Mouse (Mus musculus) CH12.LX (cell line): ENCODE results near the gene Arl9. TPM values are rescaled to one million over a fixed set of nuclear protein-coding genes. Genes with fewer than 3 reads are reported as not detected.

Experiments used
- DNase-seq: peaks from one replicate; pipeline ENCODE4 v3.0.0-alpha.2; 2013; ENCODE audit errors: extremely low read depth
- H3K27ac ChIP-seq: 2 replicates; pipeline ENCODE4 v1.5.1; 2012; ENCODE audit warnings: low read depth, mild to moderate bottlenecking, control low read depth, moderate library complexity; ENCODE audit not compliant: insufficient read depth
- H3K27me3 ChIP-seq: replicated peaks from 2 replicates; pipeline ENCODE3; 2012; ENCODE audit warnings: inconsistent platforms
- H3K36me3 ChIP-seq, 2 experiments: replicated peaks in 1 of 2; 2 replicates each; pipeline versions ENCODE3 to v1.6.1; 2012; ENCODE audit warnings: inconsistent platforms in 1 of 2, low read length in 1 of 2, mild to moderate bottlenecking in 1 of 2, mixed read lengths in 1 of 2, moderate library complexity in 1 of 2; ENCODE audit not compliant: control insufficient read depth in 1 of 2, insufficient read depth in 1 of 2
- H3K4me1 ChIP-seq, 2 experiments: 2 replicates each; pipeline ENCODE4 v1.6.1; 2012; ENCODE audit warnings: inconsistent platforms in 1 of 2, moderate library complexity in 1 of 2; ENCODE audit not compliant: insufficient read depth in 2 of 2, control insufficient read depth in 1 of 2
- H3K4me2 ChIP-seq: 2 replicates; pipeline ENCODE4 v1.6.1; 2012; ENCODE audit warnings: low read depth, mild to moderate bottlenecking, control low read depth; ENCODE audit not compliant: poor library complexity, insufficient read depth, severe bottlenecking
- H3K4me3 ChIP-seq, 3 experiments: fragments of 150-350 bp in 1 of 3; sonication (generic) in 1 of 3; replicated peaks in 1 of 3; 2 replicates each; pipeline versions ENCODE3 to v1.5.1; 2011 to 2012; ENCODE audit warnings: low read depth in 2 of 3, low read length in 2 of 3, mild to moderate bottlenecking in 2 of 3, moderate library complexity in 2 of 3, control low read depth in 1 of 3, improper control_type of control experiment in 1 of 3, inconsistent platforms in 1 of 3, mixed read lengths in 1 of 3; ENCODE audit not compliant: poor library complexity in 1 of 3
- H3K79me2 ChIP-seq: replicated peaks from 2 replicates; pipeline ENCODE4 v1.6.1; 2012; ENCODE audit warnings: mild to moderate bottlenecking, moderate library complexity; ENCODE audit not compliant: control insufficient read depth, poor library complexity, insufficient read depth, severe bottlenecking; ENCODE audit errors: extremely low read depth
- H3K9ac ChIP-seq: 2 replicates; pipeline ENCODE4 v1.6.1; 2012; ENCODE audit warnings: low read depth, mild to moderate bottlenecking, control low read depth, moderate library complexity; ENCODE audit not compliant: insufficient read depth
- H3K9me3 ChIP-seq: replicated peaks from 2 replicates; pipeline ENCODE3; 2012; ENCODE audit warnings: low read length, inconsistent platforms, mixed read lengths
- BHLHE40 ChIP-seq: IDR thresholded peaks from 2 replicates; pipeline ENCODE4 v1.6.1; 2011; ENCODE audit warnings: mild to moderate bottlenecking, low read depth, low read length, improper control_type of control experiment
- CHD2 ChIP-seq: IDR thresholded peaks from 2 replicates; pipeline ENCODE4 v1.6.1; 2011; ENCODE audit warnings: low read length, improper control_type of control experiment
- CTCF ChIP-seq, 2 experiments: IDR thresholded peaks in 1 of 2; conservative IDR thresholded peaks in 1 of 2; 2 replicates each; pipeline ENCODE4 v1.5.1; 2011 to 2012; ENCODE audit warnings: low read depth in 2 of 2, low read length in 2 of 2, improper control_type of control experiment in 1 of 2, inconsistent platforms in 1 of 2, mild to moderate bottlenecking in 1 of 2, moderate library complexity in 1 of 2
- EP300 ChIP-seq: IDR thresholded peaks from 2 replicates; pipeline ENCODE4 v1.6.1; 2011; ENCODE audit warnings: low read length, improper control_type of control experiment
- ETS1 ChIP-seq: conservative IDR thresholded peaks from 2 replicates; pipeline ENCODE4 v1.6.1; 2012; ENCODE audit warnings: low read depth, mild to moderate bottlenecking, inconsistent platforms, low read length, improper control_type of control experiment, moderate library complexity
- JUN ChIP-seq: IDR thresholded peaks from 2 replicates; pipeline ENCODE4 v1.6.1; 2011; ENCODE audit warnings: low read depth, mild to moderate bottlenecking, low read length, improper control_type of control experiment, moderate library complexity; ENCODE audit not compliant: insufficient read depth
- MAFK ChIP-seq: IDR thresholded peaks from 2 replicates; pipeline ENCODE4 v1.6.1; 2011; ENCODE audit warnings: low read length, improper control_type of control experiment; ENCODE audit not compliant: insufficient replicate concordance
- MAX ChIP-seq: IDR thresholded peaks from 2 replicates; pipeline ENCODE4 v1.6.1; 2011; ENCODE audit warnings: low read length, improper control_type of control experiment
- MAZ ChIP-seq: IDR thresholded peaks from 2 replicates; pipeline ENCODE4 v1.6.1; 2012; ENCODE audit warnings: low read depth, mild to moderate bottlenecking, inconsistent platforms, low read length, improper control_type of control experiment, moderate library complexity
- MXI1 ChIP-seq: IDR thresholded peaks from 2 replicates; pipeline ENCODE4 v1.6.1; 2011; ENCODE audit warnings: mild to moderate bottlenecking, low read depth, low read length, improper control_type of control experiment
- MYC ChIP-seq: IDR thresholded peaks from 2 replicates; pipeline ENCODE4 v1.6.1; 2011; ENCODE audit warnings: low read depth, mild to moderate bottlenecking, improper control_type of control experiment, low read length
- NELFE ChIP-seq: IDR thresholded peaks from 2 replicates; pipeline ENCODE4 v1.6.1; 2011; ENCODE audit warnings: low read depth, low read length, improper control_type of control experiment
- PAX5 ChIP-seq: IDR thresholded peaks from 2 replicates; pipeline ENCODE4 v1.6.1; 2012; ENCODE audit warnings: low read length, inconsistent platforms, mixed read lengths
- POLR2A ChIP-seq: IDR thresholded peaks from 2 replicates; pipeline ENCODE4 v1.6.1; 2011; ENCODE audit warnings: low read depth, mild to moderate bottlenecking, improper control_type of control experiment, low read length
- RAD21 ChIP-seq: IDR thresholded peaks from 2 replicates; pipeline ENCODE4 v1.6.1; 2011; ENCODE audit warnings: low read depth, mild to moderate bottlenecking, low read length, improper control_type of control experiment, moderate library complexity
- RCOR1 ChIP-seq: conservative IDR thresholded peaks from 2 replicates; pipeline ENCODE4 v1.6.1; 2012; ENCODE audit warnings: low read depth, mild to moderate bottlenecking, inconsistent platforms, low read length, improper control_type of control experiment
- TBP ChIP-seq: conservative IDR thresholded peaks from 2 replicates; pipeline ENCODE4 v1.6.1; 2011; ENCODE audit warnings: low read depth, low read length, improper control_type of control experiment
- TCF12 ChIP-seq: IDR thresholded peaks from 2 replicates; pipeline ENCODE4 v1.6.1; 2014; ENCODE audit warnings: low read depth, mild to moderate bottlenecking, inconsistent platforms, low read length, improper control_type of control experiment
- UBTF ChIP-seq: IDR thresholded peaks from 2 replicates; pipeline ENCODE4 v1.6.1; 2012; ENCODE audit warnings: low read depth, mild to moderate bottlenecking, inconsistent platforms, low read length, improper control_type of control experiment, moderate library complexity
- ZC3H11A ChIP-seq: IDR thresholded peaks from 2 replicates; pipeline ENCODE4 v1.6.1; 2012; ENCODE audit warnings: low read depth, mild to moderate bottlenecking, inconsistent platforms, low read length, improper control_type of control experiment
- ZMIZ1 ChIP-seq: IDR thresholded peaks from 2 replicates; pipeline ENCODE4 v1.6.1; 2012; ENCODE audit warnings: low read depth, mild to moderate bottlenecking, inconsistent platforms, low read length, improper control_type of control experiment
- ZNF384 ChIP-seq: IDR thresholded peaks from 2 replicates; pipeline ENCODE4 v1.6.1; 2012; ENCODE audit warnings: low read depth, low read length, improper control_type of control experiment, inconsistent platforms
- dilution Hi-C: fragments of 300-500 bp; cut with MboI; formaldehyde crosslinking; loops from 2 replicates; pipeline ENCODE4 v1.14.3; 2020; ENCODE audit warnings: low sequenced_read_pairs; ENCODE audit not compliant: extremely low pct_unique_long_range_greater_than_20kb, extremely low pct_ligation_motif_present
- in situ Hi-C: fragments of 300-500 bp; cut with MboI; formaldehyde crosslinking; loops from 3 replicates; pipeline ENCODE4 v1.14.3; 2019; ENCODE audit warnings: low sequenced_read_pairs, low pct_ligation_motif_present, low pct_unique_long_range_greater_than_20kb, mixed read lengths
- polyA plus RNA-seq: library from polyadenylated mRNA; unstranded; fragments of >175 nt; gene quantifications from 2 replicates; pipeline ENCODE4 v1.2.1, GENCODE M21; 2012; ENCODE audit warnings: low read depth; ENCODE audit not compliant: insufficient read length
- total RNA-seq, 2 experiments: library from RNA; depleted of rRNA; stranded (reverse); fragments of 300-350 nt in 1 of 2; fragments of >200 nt in 1 of 2; gene quantifications; 2 replicates each; pipeline ENCODE4 v1.2.3; 2012 to 2014

Gene Arl9
- total and polyA plus RNA-seq, 3 experiments = 0.38 to 2.6 (median 1.4) TPM

DNA sequence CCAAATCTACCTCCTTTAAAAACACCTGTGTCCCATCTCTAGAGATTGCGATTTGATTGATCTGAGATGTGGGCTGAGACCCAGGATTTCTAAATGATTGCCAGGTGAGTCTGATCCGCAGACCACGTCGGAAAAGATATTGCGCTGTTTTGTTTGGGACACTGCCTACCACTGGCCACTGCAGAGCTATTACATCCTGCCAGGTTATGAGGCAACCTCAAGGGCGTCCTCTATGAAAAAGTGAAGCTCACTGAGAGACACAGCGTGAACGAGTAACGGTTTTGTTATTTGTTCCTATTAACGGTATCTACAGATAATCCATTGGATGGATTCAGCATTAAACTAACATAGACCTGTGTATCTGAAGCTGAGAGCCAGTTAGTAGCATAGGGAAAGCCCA, 34.6 kb downstream of the Arl9 start:
- no peaks in the 10 kb centered on the region for H3K27me3 ChIP-seq
- H3K79me2 ChIP-seq = no peaks in the 10 kb centered on the region
- no peak for DNase-seq
- H3K4me1 ChIP-seq = no peaks in the 10 kb centered on the region
- no peak for TF ChIP-seq ZMIZ1
- TF ChIP-seq UBTF = no peak
- TF ChIP-seq POLR2A = no peak
- no peak for TF ChIP-seq CTCF (conservative IDR thresholded peaks at IDR 0.05 in 1 of 2, IDR thresholded peaks at IDR 0.05 in 1 of 2; ENCODE audit: low read depth in 2 of 2, low read length in 2 of 2)
- TF ChIP-seq MAFK = no peak
- TF ChIP-seq TCF12 = no peak
- TF ChIP-seq MAX = no peak
- no peak for TF ChIP-seq BHLHE40
- TF ChIP-seq EP300 = no peak
- TF ChIP-seq RCOR1 = no peak
- TF ChIP-seq PAX5 = no peak
- TF ChIP-seq CHD2 = no peak
- TF ChIP-seq ZNF384 = no peak
- TF ChIP-seq ZC3H11A = no peak
- TF ChIP-seq, all 38 proteins: peak for 0
- H3K4me2 ChIP-seq = no peak overlapping the region
- dilution Hi-C loops (no loop called here), in situ Hi-C loops (no loop called here)
- H3K36me3 ChIP-seq = no peaks in the 10 kb centered on the region
- H3K4me3 ChIP-seq = no peak overlapping the region
- H3K9ac ChIP-seq = no peak overlapping the region
- H3K9me3 ChIP-seq = peaks cover 3% of the 10 kb centered on the region
- H3K27ac ChIP-seq = no peak overlapping the region

DNA sequence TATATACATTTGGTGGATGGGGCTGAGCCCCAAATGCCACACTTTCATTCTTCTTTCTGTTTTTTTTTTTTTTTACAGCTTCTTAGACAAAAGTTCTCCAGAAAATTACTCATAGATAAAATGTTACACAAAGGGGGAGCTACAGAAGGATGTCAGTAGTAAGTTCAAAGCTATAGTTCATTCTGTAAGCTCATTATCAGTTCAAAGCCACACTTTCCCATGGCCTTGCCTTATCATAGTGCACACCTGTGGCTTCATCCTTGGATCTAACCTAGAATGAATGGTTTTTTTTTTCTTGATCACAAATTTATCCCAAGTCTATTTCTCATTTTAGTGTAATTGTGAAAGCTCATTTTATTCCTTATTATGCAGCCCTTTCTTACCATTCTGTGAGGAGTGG, 35.5 kb downstream of the Arl9 start:
- H3K36me3 ChIP-seq = no peaks in the 10 kb centered on the region
- H3K79me2 ChIP-seq = no peaks in the 10 kb centered on the region
- DNase-seq = no peak
- no peak overlapping the region for H3K9ac ChIP-seq
- H3K27me3 ChIP-seq = no peaks in the 10 kb centered on the region
- no peak for TF ChIP-seq BHLHE40
- TF ChIP-seq MAFK = no peak
- TF ChIP-seq ETS1 = no peak
- no peak for TF ChIP-seq MYC
- TF ChIP-seq NELFE = no peak
- TF ChIP-seq ZNF384 = no peak
- TF ChIP-seq MXI1 = no peak
- no peak for TF ChIP-seq JUN
- TF ChIP-seq MAZ = no peak
- no peak for TF ChIP-seq RCOR1
- TF ChIP-seq EP300 = no peak
- no peak for TF ChIP-seq TBP
- TF ChIP-seq RAD21 = no peak
- peaks cover 3% of the 10 kb centered on the region for H3K9me3 ChIP-seq
- no peak overlapping the region for H3K27ac ChIP-seq
- in situ Hi-C loops = no loop called here
- H3K4me3 ChIP-seq = no peak overlapping the region
- dilution Hi-C loops = no loop called here
- H3K4me1 ChIP-seq = no peaks in the 10 kb centered on the region
- no peak overlapping the region for H3K4me2 ChIP-seq
